Mouse (Mus musculus) ES-Bruce4 (cell line): ENCODE data around the gene Ptprs.

Experiments used
- CTCF ChIP-seq: IDR thresholded peaks from one replicate; pipeline ENCODE4 v1.8.1; 2011; ENCODE audit warnings: low read depth, low read length
- POLR2A ChIP-seq: IDR thresholded peaks from one replicate; pipeline ENCODE4 v1.8.1; 2011; ENCODE audit warnings: low read length; ENCODE audit not compliant: insufficient read depth

- TF ChIP-seq CTCF (no peak), POLR2A (no peak)
Observed at GRCm38 (mm10) chr17:56511707-56512090, 35.4 kb upstream of the Ptprs start.
